Comparison of ENCODE assay signal across 30 mouse cellular contexts in the genomic region with DNA sequence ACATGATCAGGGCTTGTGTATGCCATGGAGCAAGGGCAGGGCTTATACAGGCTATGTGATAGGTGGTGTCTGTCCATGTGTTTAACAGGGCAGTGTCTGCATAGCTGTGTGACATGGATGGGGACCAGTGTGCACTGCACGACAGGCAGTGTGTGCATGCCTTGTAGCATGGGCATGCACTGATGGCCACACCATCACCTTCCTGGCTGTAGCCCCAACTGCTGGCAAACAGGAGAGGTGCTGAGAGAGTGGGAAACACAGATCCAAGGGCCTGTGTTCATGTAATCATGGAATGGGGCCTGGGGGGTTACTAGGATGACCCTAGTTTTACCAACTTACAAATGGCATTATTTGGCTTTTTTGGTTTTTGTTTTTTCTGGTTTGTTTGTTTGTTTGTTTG. TPM values are rescaled to one million over a fixed set of nuclear protein-coding genes. Genes with fewer than 3 reads are reported as not detected.
DNase-seq lines count a peak whose midpoint lies in the region; ATAC-seq and TF ChIP-seq lines count a peak whose summit lies in the region.
"Had no signal": no experiment of that assay in that cellular context is flagged by ENCODE, and none has a peak within 500 bp of the region (broad histone marks: within the 10 kb centered on the region; RNA-seq: fewer than 3 reads in every experiment).

No protein-coding gene starts in this region.

- DNase-seq in cerebellum, postnatal 10 days: peak; percentile 57 to 63
- peak; percentile 33 to 38 for DNase-seq in kidney, postnatal 4 days
- DNase-seq in kidney, postnatal 14 days: no peak
- no peak for DNase-seq in testis, postnatal 14 days (ENCODE audit: low spot score)
- DNase-seq: adrenal gland, postnatal 10 days; gastrocnemius, postnatal 14 days; heart, postnatal 36 days; kidney, adult 2 months; left cerebral cortex, postnatal 4 days; liver, postnatal 0 days; right cerebral cortex, postnatal 25 days; thymus, adult 18-20 months; thymus, postnatal 36 days had no signal

- TF ChIP-seq CTCF in testis, adult 2 months (IDR thresholded peaks at IDR 0.05; ENCODE audit: control insufficient read depth, insufficient read depth, insufficient replicate concordance, low read depth, low read length): peak; percentile 1; the same call in 1 of the 2 replicates

- no peaks in the 10 kb centered on the region for H3K9me3 ChIP-seq in neural tube, embryonic 15.5 days (replicated peaks)
- H3K9me3 ChIP-seq: heart, embryonic 10.5 days; heart, embryonic 15.5 days; hindbrain, embryonic 12.5 days; intestine, embryonic 15.5 days; liver, embryonic 12.5 days; midbrain, embryonic 10.5 days; midbrain, embryonic 15.5 days; stomach, embryonic 15.5 days had no signal

- H3K4me2 ChIP-seq in neural tube, embryonic 15.5 days: no peak overlapping the region
- H3K4me2 ChIP-seq: heart, embryonic 15.5 days; hindbrain, embryonic 12.5 days; intestine, embryonic 15.5 days; liver, embryonic 12.5 days; midbrain, embryonic 15.5 days; stomach, embryonic 15.5 days had no signal

- WGBS in neural tube, embryonic 15.5 days: 95% methylated on average over 1 of the region's 1 CpGs

- no peak overlapping the region for H3K9ac ChIP-seq in neural tube, embryonic 15.5 days (replicated peaks)
- H3K9ac ChIP-seq: heart, embryonic 15.5 days; hindbrain, embryonic 12.5 days; intestine, embryonic 15.5 days; liver, embryonic 12.5 days; liver, postnatal 0 days; midbrain, embryonic 15.5 days; stomach, embryonic 15.5 days had no signal

- peaks cover 3% of the 10 kb centered on the region for H3K36me3 ChIP-seq in testis, adult 2 months (ENCODE audit: control insufficient read depth, insufficient read depth, low read length)
- peaks cover 89% of the 10 kb centered on the region for H3K36me3 ChIP-seq in neural tube, embryonic 15.5 days

- H3K4me3 ChIP-seq in testis, adult 2 months (ENCODE audit: control insufficient read depth, low read depth, low read length): no peak overlapping the region
- H3K4me3 ChIP-seq in neural tube, embryonic 15.5 days (replicated peaks): no peak overlapping the region
- H3K4me3 ChIP-seq: erythroblast, embryonic 14.5 days; heart, embryonic 10.5 days; heart, embryonic 15.5 days; hindbrain, embryonic 12.5 days; intestine, embryonic 15.5 days; liver, embryonic 12.5 days; midbrain, embryonic 10.5 days; midbrain, embryonic 15.5 days; stomach, embryonic 15.5 days had no signal

- no peak overlapping the region for H3K27ac ChIP-seq in testis, adult 2 months (ENCODE audit: control insufficient read depth, insufficient read depth, low read depth, low read length)
- H3K27ac ChIP-seq in neural tube, embryonic 15.5 days (replicated peaks): no peak overlapping the region
- H3K27ac ChIP-seq: heart, embryonic 10.5 days; heart, embryonic 15.5 days; hindbrain, embryonic 12.5 days; hindbrain, postnatal 0 days; intestine, embryonic 15.5 days; liver, embryonic 12.5 days; macrophage; midbrain, embryonic 10.5 days; midbrain, embryonic 15.5 days; stomach, embryonic 15.5 days had no signal

- H3K27me3 ChIP-seq in testis, adult 2 months (ENCODE audit: control insufficient read depth, insufficient read depth, low read length): no peaks in the 10 kb centered on the region
- no peaks in the 10 kb centered on the region for H3K27me3 ChIP-seq in neural tube, embryonic 15.5 days (replicated peaks)
- H3K27me3 ChIP-seq: CH12.LX; heart, embryonic 15.5 days; hindbrain, embryonic 12.5 days; intestine, embryonic 15.5 days; liver, embryonic 12.5 days; midbrain, embryonic 15.5 days; Patski; stomach, embryonic 15.5 days had no signal

- no peak for TF ChIP-seq POLR2A in testis, adult 2 months (IDR thresholded peaks at IDR 0.05; ENCODE audit: control insufficient read depth, low read depth, low read length)

- no peaks in the 10 kb centered on the region for H3K4me1 ChIP-seq in testis, adult 2 months (ENCODE audit: control insufficient read depth, insufficient read depth, low read length)
- H3K4me1 ChIP-seq in neural tube, embryonic 15.5 days: peaks cover 14% of the 10 kb centered on the region
- H3K4me1 ChIP-seq: intestine, embryonic 15.5 days had no signal

- ATAC-seq in cerebellum, adult (ENCODE audit: insufficient number of reproducible peaks, low FRiP score, low TSS enrichment): no peak
- no peak for ATAC-seq in neural tube, embryonic 15.5 days (ENCODE audit: low FRiP score)
- ATAC-seq: forebrain, embryonic 16.5 days; hindbrain, postnatal 0 days; intestine, embryonic 15.5 days; liver, embryonic 12.5 days; liver, postnatal 0 days; midbrain, embryonic 15.5 days; Patski had no signal

RNA-seq across cellular contexts. Expression of a gene that starts 11.7 kb away (rescaled TPM):
- polyA plus RNA-seq in testis, adult 2 months (2012; rRNA removed): 591 and 623 TPM in 2 replicates
- polyA plus RNA-seq in neural tube, embryonic 15.5 days (2015; fragmentation: Nextera tagmentation; extraction: Ambion mirVana): 21.3 and 26.8 TPM in 2 replicates

RNA-seq across cellular contexts. Expression of a gene that starts 11.8 kb away (rescaled TPM):
- 27.3 and 32.6 TPM in 2 replicates for polyA plus RNA-seq in testis, adult 2 months (2012; rRNA removed)
- 59.0 and 63.2 TPM in 2 replicates for polyA plus RNA-seq in neural tube, embryonic 15.5 days (2015; fragmentation: Nextera tagmentation; extraction: Ambion mirVana)

RNA-seq across cellular contexts. Expression of a gene that starts 12.0 kb away (rescaled TPM):
- polyA plus RNA-seq in testis, adult 2 months (2012; rRNA removed): 87.3 and 106 TPM in 2 replicates
- polyA plus RNA-seq in neural tube, embryonic 15.5 days (2015; fragmentation: Nextera tagmentation; extraction: Ambion mirVana): 138 and 145 TPM in 2 replicates

RNA-seq across cellular contexts. Expression of a gene that starts 39.8 kb away (rescaled TPM):
- polyA plus RNA-seq in testis, adult 2 months (2012; rRNA removed): 6.3 and 6.7 TPM in 2 replicates
- polyA plus RNA-seq in neural tube, embryonic 15.5 days (2015; fragmentation: Nextera tagmentation; extraction: Ambion mirVana): 32.7 and 35.8 TPM in 2 replicates

RNA-seq across cellular contexts. Expression of a gene that starts 44.7 kb away (rescaled TPM):
- polyA plus RNA-seq in testis, adult 2 months (2012; rRNA removed): 21.8 and 25.3 TPM in 2 replicates
- polyA plus RNA-seq in neural tube, embryonic 15.5 days (2015; fragmentation: Nextera tagmentation; extraction: Ambion mirVana): 174 and 200 TPM in 2 replicates

Comparison
In these comparisons a context has a peak if more than half of its experiments do, and no peak if none do; other contexts are left out.
1. DNase-seq: peak in cerebellum, postnatal 10 days (2 of 2) and kidney, postnatal 4 days (2 of 2); none in kidney, postnatal 14 days (single experiment) and testis, postnatal 14 days (single experiment).
2. RNA of a gene that starts 11.7 kb away (polyA plus RNA-seq): 591 to 623 TPM in testis, adult 2 months; 21.3 to 26.8 TPM in neural tube, embryonic 15.5 days; every median in the first group is over 10 times any median in the second.